Mouse (Mus musculus): ENCODE results near the gene Nop9. TPM values are rescaled to one million over a fixed set of nuclear protein-coding genes. Genes with fewer than 3 reads are reported as not detected.

Nop9 gene
- 1 to 10 TPM; 6.0 to 8.2 TPM for polyA plus RNA-seq (2017; shearing (Covaris generic))

DNA sequence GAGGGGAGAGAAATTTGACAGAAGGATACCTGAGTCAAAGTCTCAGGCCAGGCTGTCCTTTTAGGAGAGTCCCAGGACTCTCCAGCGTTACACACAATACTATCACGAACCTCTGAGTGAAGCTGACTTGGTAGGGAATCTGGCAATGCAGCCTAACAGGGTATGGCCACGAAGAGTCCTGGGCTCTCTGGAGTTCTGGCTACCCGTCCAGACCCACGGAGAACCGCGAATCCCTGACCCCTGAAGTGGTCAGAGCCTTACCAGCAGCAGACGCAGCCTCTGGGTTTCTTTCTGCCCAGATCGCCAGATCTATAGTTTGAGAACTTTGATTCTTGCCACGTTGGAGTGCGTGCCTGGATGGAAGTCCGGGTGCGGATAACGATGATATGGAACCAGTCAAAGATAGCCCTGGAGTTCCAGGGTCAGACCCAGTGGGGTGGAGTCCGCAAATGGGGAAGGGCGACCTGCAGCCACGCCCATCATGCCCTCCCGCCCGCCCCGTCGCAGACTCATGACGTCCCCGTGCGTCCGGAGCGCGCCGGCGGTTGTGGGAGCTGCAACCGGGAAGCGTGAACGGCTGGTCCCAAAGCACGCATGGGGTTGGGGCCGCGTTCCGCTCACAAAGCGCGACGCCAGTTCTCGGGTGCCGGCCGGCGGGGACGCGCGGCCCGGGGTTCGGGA lies at the start of gene Nop9, which contains the start of gene Dhrs1:
Gene Nop9 (plus strand): TSS at position 514 of the 681 bp plus-strand sequence.
Gene Dhrs1 (minus strand): TSS at position 511 of the 681 bp plus-strand sequence.
- ATAC-seq, result peak; percentile 64

DNA sequence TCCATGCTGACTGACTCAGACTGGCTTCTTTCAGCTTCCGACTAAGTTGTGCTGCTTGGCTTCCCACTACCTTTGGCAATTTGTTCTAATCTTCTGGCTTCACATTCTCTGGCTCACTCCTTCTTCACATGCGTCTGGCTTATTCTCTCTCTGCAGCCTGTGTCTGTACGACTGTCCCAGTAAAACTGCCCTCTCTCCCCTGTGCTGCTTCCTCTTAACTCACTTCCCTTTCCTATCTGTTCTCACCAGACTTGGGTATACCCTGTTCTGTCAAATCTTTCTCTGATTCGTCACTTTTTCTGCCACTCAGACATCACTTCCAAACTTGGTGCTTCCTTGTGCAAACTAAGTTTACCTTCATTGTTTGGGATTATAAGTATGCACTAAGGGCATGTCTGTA lies 48.3 kb upstream of the Nop9 start:
- ATAC-seq, result no peak

DNA sequence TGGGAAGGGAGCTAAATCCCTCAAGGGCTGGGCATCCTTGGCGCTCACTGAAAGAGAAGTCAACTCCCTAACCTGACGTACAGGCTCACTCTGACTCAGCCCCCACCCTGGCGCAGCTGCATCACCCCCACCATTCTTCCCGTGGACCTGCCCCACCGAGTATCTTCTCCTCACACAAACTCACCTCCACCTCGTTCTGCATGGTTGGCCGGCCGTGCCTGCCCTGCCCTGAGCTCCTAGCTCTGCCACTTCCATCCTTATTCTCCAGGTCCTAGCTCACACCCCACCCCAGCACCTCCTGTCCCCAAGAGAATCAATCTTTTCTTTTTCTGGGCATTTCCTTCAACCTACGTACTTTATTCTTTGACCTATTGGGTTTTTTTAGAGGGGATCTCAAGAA lies 44.4 kb upstream of the Nop9 start:
- no peak for ATAC-seq

DNA sequence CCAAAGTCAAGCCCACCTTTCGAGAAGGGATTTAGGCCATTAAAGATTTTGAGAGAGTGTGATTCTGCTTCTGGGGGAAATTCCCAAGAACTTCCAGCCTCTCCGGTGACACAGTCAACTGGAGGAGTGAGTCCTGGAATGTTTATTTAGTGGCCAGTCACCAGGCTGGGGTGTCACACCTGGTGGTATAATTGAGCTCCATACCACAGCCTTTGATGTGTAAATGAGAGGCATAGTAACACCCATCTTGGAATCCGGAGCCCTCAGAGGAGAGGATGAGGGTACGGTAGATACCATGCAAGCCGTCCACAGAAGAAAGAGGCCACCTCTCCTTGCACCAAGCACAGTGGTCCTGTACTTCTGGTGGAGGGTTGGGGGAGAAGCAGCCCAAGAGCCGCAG lies 42.7 kb upstream of the Nop9 start:
- no peak for ATAC-seq

DNA sequence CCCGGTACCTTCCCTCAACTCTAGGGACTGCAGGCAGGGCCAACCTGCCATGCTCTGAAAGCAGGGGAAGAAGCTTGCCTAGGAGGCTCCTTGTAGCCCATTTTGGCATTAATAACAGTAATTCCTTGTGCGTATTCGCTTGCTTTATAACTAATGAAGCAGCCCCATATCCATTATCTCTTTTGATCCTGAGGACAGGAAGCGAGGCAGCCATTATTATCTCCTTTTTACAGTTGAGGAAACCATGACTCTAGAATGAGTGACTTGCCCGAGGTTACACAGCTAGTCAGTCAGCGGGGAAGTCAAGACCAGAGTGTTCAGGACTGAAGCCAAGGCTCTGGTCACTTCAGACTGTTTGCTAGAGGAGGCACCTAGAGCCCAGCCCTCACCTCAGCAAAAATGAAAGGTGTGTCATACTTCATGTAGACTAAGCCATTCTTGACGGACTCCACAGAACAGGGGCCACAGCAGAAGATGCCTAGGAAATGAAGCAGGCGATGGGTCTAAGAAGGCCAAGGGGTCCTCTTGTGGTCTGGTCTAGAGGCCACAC lies 39.4 kb upstream of the Nop9 start:
- no peak for ATAC-seq

DNA sequence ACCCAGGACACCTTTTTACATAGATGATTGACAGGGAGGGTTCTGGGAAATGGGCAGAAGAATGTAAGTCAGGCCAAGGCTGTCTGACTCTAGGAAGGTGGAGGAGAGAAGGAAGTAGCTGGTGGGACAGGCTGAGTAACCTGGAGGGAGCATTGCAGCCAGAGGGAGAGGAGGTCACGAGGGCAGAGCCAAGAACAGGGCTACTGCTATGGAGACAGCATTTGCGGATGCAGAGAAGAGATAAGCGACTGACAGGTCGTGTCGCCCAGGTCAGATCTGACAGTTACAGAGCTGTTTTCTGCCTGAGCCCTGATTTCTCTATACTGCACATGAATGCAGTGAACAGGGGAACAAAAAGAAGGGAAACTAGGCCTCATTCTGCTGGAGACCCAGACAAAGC lies 38.1 kb upstream of the Nop9 start:
- ATAC-seq, result no peak

DNA sequence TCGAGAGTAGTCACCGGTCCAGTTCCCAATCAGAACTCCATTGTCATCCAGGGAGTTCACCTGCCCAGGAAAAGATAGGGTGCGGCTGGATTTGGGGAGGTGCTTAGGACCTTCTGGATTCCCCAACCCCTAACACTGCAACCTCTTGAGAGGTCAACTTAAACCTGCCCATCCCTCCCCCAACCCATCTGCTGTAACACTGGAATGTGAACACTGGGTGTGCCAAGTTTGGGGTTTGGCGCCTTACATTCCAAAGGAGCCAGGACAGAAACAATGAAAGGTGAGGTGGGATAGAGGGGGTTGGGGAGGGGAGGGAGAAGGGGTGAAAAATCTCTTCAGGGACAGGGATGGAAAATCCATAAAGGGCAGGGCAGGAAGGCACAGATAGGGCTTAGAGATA lies 36.0 kb upstream of the Nop9 start:
- no peak for ATAC-seq

DNA sequence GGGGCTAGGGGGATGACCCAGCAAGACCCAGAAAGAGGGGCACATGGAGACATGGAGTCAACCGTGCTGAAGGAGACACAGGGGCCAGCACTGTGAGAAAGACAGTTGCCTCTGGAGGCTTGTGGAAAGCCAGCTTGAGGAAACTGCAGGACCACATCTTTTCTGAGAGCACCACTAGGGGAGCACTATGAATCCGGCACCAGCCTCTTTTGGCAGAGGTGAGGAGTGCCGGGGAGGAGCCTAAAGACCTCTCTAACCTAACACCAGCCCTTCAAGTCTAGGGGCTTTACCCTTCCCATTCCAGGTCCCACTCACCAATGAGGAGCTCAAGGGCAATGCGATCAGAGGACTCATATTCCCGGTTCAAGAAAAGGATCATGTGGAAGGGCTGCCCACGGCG lies 33.7 kb upstream of the Nop9 start:
- no peak for ATAC-seq

DNA sequence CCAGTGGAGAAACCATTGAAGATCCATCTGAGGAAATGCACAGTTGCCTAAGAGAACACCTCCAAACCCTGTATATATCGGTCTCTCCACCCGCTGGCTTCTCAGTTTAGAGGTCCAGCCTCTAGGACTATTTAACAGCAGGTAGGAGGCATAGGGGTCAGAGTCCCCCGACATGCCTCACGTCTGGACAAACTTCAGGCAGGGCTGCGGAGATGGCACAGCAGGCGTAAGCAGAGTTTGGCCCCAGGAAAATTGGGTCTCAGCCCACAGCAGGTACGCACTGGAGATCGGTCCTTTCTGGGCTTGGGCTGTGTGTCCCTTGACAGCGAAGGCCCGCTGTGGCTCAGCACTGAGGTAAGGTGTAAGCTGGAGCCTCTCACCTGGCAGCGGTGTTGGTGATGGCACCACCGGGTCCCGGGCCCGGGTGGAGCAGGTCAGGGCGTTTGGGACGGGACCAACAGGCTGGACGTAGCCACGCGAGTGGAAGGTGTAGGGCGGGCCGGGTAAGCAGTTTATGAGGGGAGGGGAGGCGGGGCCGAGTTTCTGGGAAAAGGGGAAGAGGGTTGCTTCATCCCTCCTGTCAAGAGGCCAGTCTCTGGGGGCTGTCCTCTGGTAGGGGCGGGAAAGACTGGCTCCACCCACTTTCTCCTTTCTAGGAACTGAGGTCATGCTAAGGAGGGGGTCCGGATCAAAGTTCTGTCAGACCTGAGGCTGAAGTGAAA lies 32.3 kb upstream of the Nop9 start:
- no peak for ATAC-seq

DNA sequence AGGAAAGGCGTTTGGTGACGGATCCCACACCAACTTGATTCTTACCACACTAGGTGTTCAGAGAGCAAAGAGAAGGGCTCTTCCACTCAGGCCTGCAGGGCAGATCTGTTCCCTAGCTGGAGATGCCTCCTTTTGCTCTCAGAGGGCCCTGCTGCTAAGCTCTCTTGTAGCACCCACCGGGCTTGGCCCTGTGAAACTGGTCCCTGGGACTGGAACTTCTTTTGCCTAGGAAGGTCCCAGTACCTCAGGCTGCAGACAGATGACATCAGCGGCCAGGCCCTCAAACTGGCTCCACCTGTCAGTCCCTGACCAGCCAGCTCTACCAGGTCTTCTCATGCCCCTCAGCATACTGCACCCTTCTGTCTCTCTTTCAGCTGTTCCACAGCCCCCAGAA lies 31.8 kb upstream of the Nop9 start, which contains the start of gene Tgm1:
Gene Tgm1 (minus strand): TSS at position 198 of the 394 bp plus-strand sequence.
- no peak for ATAC-seq

DNA sequence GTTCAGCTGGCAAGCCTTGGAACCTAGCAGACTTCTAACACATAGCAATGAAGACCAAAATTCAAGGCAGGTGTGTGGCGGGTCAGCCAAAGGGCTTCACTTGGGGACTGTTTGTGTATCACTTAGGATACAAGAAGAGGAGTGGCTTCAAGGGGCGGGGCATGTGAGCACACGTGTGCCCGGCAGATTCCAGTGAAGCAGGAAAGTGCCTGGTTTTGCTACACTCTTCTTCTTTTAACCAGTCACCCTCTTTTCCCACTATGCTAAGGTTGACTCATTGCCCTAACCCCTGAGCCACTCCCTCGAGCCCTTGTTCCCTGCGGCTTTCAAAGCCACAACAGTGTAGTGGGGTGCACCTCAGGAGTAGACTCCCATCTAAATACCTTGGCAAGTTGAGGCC lies 30.6 kb upstream of the Nop9 start:
- ATAC-seq, result no peak

DNA sequence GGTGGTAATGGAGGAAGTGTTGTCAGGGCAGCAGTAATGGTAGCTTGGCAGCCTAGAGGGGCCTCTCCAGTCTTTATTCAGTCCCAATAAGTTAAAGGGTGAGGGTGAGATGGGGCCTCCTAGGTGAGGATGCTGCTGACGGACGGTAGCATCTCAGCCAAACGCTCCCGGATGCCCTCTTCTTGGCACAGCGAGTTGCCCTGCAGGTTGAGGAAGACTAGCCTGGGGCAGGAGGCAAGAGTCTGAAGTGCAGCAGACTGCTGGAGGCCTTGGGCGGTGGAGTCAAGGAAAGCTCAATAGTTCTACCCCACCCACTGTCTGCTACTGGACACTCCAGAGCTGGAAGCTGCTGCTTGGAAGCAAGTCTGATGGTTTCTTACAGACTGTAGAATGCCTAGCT lies 29.2 kb upstream of the Nop9 start:
- no peak for ATAC-seq

DNA sequence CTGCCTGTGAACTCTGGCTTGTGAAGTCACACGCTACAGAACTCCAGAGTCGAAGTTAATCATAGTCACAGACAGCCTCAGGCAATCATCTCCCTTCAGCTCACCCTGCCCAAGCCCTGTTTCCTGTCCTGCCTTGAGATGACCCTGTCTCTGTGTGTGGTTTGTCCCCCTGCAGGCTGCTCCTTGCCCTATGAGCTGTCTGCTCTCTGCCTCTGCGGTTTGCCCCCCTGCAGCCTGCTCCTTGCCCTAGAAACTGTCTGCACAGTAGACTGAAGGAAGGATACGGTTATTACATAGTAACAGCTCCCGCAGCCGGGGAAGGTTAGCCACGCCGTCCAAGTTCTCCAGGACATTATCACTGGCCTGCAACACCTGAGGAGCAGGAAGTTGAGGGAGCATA lies 28.6 kb upstream of the Nop9 start:
- no peak for ATAC-seq

DNA sequence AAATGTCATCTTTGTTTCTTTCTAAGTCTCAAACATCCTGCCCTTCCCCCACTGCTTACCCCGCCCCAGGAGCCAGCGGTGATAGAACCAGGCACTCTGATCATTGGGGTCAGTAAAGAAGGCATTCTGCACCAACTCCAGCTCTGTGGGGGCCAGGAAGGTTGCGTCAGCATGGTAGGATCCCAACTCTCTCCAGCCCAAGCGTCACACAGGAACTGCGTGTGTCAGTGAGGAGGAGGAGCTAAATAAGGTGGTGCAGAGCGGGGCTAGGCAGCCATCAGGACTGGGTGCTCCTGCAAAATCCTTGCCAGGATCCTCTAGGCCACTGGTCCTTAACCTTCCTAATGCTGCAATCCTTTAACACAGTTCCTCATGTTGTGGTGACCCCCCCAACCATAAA lies 25.8 kb upstream of the Nop9 start:
- no peak for ATAC-seq

DNA sequence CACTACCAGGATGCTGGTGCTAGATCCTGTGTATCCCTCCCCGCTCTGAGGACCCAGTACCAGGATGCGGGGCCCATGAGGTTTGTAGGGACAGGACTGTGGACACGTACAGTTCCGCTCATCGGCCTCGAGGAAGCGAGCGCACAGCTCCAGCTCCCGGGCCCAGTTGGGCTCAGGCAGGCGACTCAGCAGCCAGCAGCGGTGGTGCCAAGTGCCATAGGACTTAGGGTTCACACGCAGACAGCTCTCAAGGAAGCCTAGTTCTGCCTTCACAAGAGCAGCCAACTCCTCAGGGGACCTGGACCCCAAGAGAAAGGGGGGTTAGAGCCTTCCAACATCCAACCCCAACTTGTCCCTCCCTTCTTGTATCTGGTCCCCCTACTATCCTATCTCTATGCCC lies 24.8 kb upstream of the Nop9 start:
- no peak for ATAC-seq

DNA sequence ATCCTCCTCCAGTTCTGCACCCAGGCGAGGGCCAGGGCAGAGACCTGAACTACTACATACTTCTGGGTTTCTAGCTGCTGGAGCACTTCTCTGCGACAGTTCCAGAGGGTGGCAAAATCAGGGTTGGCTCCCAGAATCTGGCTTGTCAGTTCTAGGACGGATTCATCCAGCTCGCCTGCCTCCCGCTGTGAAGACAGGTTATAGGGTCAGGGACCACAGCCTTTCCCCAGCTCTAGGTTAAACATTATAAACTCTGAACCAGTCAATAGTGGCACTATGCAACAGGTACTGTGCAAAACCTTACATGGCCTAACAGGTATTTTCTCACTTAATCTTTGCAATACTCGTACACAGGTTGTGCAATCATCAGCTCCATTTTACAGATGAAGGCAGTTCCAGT lies 24.4 kb upstream of the Nop9 start:
- ATAC-seq, result no peak

DNA sequence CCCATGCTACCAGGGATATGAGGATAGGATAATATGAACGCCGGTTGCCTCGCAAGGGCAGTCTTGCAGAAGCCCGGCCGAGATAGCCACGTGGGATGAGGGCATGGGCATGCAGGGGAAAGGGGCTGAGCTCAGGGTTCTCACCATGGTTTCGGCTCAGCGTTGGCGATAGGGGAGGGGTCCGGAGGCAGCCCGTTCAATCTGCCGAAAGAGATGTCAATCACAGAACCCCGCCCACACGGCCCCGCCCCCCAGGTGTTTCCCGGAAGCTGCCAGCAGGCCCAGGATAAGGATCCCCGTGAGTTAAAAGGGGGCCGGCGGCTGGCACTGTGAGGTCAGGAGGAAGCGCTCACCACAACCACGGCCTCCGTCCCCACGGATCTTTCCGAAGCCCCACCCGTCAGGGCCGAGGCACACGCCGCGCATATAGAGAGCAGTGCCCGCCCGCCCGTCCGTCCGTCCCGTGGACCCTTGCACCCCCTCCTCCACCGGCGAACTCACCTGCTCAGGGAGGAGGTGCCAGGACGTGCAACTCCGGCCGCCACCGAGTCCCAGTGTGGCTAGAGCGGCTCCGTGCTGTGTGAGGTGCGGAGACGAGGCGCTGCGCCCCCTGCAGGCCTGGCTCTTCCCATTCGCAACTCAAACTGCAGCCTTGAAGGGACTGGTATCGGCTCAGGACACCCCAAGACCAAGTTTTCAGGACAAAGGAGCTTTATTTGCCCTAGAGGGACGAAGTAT lies 23.6 kb upstream of the Nop9 start, which contains the start of gene Rabggta:
Gene Rabggta (minus strand): TSS at position 564 of the 738 bp plus-strand sequence.
- ATAC-seq, result peak; percentile 53

DNA sequence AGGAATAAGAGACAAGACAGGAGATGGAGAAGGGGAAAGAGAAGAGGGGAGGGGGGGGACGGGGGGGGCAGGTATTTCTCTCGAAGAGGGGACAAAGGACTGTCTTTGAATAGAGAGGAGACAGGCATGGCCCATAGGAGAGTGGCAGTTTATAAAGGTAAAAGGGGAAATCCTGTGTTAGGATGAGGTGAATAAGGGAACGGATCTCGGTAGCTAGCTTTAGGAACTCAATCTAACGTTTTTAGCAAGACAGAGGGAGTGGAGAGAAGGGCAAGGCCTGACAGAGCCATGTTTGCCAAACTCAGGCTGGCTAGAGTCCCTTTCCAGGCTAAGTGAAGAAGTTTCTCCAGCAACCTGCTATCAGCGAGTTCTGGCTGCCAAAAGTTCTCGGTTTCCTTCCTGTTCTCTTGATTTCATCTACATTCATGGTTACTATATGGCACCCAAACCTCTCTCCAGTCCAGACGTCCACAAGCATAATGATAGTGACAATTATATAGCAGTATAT lies 23.0 kb upstream of the Nop9 start:
- ATAC-seq, result no peak

DNA sequence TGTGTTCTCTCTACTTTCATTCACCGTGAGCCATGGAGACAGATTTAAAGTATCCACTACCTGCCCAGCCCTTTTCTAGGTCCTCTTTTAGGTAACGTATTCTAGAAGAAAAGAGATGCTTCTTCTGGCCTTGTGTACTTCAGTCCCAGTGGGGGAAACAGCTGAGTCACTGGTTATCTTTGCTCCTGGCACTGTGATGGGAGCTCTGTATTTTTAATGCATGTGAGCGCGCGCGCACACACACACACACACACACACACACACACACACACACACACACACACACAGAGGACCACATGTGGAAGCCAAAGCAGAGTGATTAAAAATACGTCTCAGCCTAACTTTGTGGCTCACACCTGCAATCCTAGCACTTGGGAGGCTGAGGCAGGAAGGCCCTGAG lies 22.1 kb upstream of the Nop9 start:
- ATAC-seq, result no peak

DNA sequence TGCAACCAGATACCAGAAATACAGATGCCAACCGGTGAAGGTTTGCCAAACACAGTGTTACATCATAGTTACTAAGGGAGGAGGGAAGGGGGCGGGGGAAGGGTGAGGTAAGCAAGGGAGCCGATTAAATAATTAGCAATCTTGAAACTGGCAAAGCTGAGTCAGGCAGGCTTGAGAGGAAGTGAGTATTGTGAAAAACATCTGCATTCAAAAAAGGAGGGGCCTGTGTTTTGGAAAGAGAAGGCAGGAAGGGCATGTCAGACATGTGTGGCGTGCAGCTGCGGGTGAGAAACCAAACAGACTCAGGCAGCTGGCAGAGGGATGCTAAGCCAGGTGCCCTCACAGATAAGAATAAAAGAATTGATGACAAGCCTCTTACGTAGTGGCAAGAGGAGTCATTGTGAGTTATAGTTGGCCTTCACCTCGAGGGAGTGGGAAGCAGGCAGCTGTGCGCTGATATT lies 21.1 kb upstream of the Nop9 start:
- peak; percentile 85 for ATAC-seq

DNA sequence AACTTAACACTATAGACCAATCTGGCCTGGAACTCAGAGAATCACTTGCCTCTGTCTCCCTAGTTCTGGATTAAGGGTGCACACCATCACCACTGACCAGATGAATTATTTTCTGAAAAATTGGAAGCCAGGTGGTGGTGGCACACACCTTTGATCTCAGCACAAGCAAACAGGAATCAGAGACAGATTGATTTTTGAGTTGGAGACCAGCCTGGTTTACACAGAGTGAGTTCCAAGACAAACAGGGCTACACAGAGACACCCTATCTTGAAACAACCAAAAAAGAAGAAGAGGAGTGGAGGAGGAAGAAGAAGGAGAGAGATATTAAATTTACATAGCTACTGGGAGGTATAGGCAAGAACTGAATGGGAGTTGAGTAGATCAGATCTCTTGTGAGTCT lies 19.2 kb upstream of the Nop9 start:
- no peak for ATAC-seq

DNA sequence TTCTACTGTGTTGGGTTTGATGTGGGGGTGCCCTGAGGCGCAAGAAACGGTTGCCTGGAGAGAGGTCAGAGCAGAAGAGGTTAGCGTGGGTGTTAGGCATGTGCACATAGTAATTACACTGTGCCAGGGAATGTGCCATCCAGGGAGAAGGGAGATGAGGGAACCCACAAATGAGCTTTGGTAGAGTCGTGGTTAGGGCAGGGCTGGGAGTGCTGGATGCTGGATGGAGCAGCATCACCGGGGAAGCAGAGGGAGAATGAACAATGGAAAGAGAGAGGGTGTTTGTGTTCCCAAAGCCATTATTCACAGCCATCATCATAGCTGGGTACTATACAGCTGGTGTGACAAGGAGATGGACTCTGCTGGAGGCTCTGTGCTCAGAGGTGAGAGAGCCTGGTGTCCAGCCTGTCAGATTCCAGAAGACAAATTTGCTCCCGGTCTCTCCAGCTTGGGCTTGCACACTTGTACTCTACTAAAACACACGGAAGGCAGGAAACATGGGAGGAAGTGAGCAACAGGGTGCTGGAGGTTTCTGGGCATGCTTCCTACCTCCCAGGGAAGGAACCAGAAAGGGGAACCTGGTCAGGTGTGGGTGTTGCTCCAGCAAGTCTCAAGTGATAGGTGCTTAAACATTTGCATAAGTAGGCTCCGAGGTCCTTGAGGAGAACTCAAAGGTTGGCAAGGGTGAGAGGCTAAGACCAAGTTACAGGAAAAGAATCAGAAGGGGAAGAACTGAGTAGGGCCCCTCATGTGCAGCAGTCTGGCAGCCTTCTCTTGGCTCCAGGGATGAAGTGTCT lies 17.4 kb upstream of the Nop9 start:
- no peak for ATAC-seq

All from activated CD4-positive, CD25-positive, alpha-beta regulatory T cell, adult 4 months (primary cell).